Mouse (Mus musculus): ENCODE measurements around the gene Ccr1l1. TPM values are rescaled to one million over a fixed set of nuclear protein-coding genes. Genes with fewer than 3 reads are reported as not detected.
"Not testable (repeated sequence)": the region's sequence is repeated elsewhere in the genome, so short reads cannot be mapped to it uniquely, and the experiment has no call there.

Ccr1l1 gene
- polyA plus RNA-seq, 1 experiment from 2014 or later = not detected

GRCm38 (mm10) chr9:123966858-123967495 is 11.2 kb downstream of the Ccr1l1 start:
- H3K4me3 ChIP-seq (ENCODE audit: low read length); H3K27ac ChIP-seq (ENCODE audit: low read length); ATAC-seq (ENCODE audit: low FRiP score, low TSS enrichment); H3K36me3 ChIP-seq (ENCODE audit: insufficient read depth, low read length); H3K4me2 ChIP-seq (replicated peaks; ENCODE audit: low read depth, low read length); H3K9me3 ChIP-seq (ENCODE audit: low read length); H3K27me3 ChIP-seq (ENCODE audit: insufficient read depth, low read length); H3K4me1 ChIP-seq (ENCODE audit: insufficient read depth, low read length); H3K9ac ChIP-seq (replicated peaks; ENCODE audit: low read length): not testable (repeated sequence)
- WGBS = 83% methylated on average over 1 of the region's 4 CpGs

DNA sequence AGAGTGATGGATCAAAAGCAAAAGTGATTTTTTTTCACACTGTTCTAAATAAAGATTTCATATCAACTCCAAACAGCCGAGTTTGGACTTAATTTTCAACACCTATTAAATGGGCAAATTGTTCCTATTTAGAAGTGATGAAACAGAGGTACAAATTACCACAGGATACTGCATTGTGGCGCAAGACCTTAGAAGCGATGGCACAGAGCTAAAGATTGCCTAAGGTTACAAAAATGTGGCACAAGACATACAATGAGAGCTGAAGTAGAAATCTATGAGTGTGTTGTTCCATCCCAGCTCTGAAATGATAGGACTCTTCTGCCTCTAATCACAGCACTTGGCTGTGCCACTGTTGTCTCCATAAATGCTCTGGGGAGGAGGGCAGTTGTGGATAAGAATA is 13.4 kb downstream of the Ccr1l1 start:
- ATAC-seq (ENCODE audit: low FRiP score, low TSS enrichment) = no peak

DNA sequence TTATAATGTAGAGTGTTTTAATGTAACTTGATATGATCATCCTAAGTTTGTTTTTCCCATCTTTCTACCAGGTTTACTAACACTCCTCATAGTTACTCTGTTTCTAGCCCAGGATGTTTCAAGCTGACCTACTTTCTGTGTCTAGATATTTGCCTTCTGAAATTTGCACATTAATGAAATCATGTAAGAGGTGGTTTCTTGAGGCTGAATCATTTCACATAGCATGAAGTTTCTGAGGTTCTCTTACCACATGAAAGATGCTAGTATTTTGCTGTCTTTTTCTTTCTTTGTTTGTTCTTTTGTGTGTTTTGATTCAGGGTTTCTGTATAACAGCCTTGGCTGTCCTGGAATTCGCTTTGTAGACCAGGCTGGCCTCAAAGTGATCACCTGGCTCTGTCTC is 18.0 kb downstream of the Ccr1l1 start:
- H3K27me3 ChIP-seq (ENCODE audit: insufficient read depth, low read length) = no peaks in the 10 kb centered on the region
- H3K36me3 ChIP-seq (ENCODE audit: insufficient read depth, low read length) = no peaks in the 10 kb centered on the region
- no peak overlapping the region for H3K9ac ChIP-seq (replicated peaks; ENCODE audit: low read length)
- H3K4me3 ChIP-seq (ENCODE audit: low read length) = no peak overlapping the region
- no peaks in the 10 kb centered on the region for H3K4me1 ChIP-seq (ENCODE audit: insufficient read depth, low read length)
- ATAC-seq (ENCODE audit: low FRiP score, low TSS enrichment) = no peak
- 81% methylated on average over 1 of the region's 1 CpGs for WGBS
- no peak overlapping the region for H3K4me2 ChIP-seq (replicated peaks; ENCODE audit: low read depth, low read length)
- no peak overlapping the region for H3K27ac ChIP-seq (ENCODE audit: low read length)
- H3K9me3 ChIP-seq (ENCODE audit: low read length) = no peaks in the 10 kb centered on the region

More for the DNA sequence above, 13.4 kb downstream of the Ccr1l1 start:
- Histone ChIP-seq H3K4me3 (ENCODE audit: low read length) (no peak overlapping the region), H3K27me3 (ENCODE audit: insufficient read depth, low read length) (no peaks in the 10 kb centered on the region), H3K27ac (ENCODE audit: low read length) (no peak overlapping the region), H3K9me3 (ENCODE audit: low read length) (no peaks in the 10 kb centered on the region), H3K4me1 (ENCODE audit: insufficient read depth, low read length) (no peaks in the 10 kb centered on the region), H3K4me2 (replicated peaks; ENCODE audit: low read depth, low read length) (no peak overlapping the region), H3K36me3 (ENCODE audit: insufficient read depth, low read length) (no peaks in the 10 kb centered on the region), H3K9ac (replicated peaks; ENCODE audit: low read length) (no peak overlapping the region)
- WGBS = 87% methylated on average over 3 of the region's 3 CpGs

- 73% methylated on average over 3 of the region's 3 CpGs for WGBS
These were observed 20.2 kb downstream of the Ccr1l1 start for GRCm38 (mm10) chr9:123957911-123958413.

DNA sequence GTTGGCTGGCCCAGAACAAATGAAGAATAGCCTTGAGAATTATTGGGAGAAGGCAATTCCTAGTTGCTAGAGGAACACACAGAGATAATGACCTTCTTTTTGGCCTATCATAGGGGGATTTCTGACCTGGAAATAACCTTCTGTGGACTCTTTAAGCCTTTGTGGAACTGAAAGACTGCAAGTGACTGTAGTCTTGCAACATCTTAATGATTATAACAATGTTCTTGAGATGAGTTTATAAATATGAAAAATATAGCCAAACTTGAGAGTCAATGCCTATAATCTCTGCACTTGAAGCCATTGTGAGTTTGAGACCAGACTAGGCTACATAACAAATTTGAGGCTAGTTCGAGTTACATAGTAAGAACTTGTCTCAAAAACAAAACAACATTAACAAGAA is 21.3 kb downstream of the Ccr1l1 start:
- H3K9me3 ChIP-seq (ENCODE audit: low read length) = no peaks in the 10 kb centered on the region
- H3K4me2 ChIP-seq (replicated peaks; ENCODE audit: low read depth, low read length) = no peak overlapping the region
- WGBS = 64% methylated on average over 1 of the region's 1 CpGs

More at GRCm38 (mm10) chr9:123957911-123958413, 20.2 kb downstream of the Ccr1l1 start:
- H3K4me3 ChIP-seq (ENCODE audit: low read length) = no peak overlapping the region
- H3K27ac ChIP-seq (ENCODE audit: low read length) = no peak overlapping the region
- H3K36me3 ChIP-seq (ENCODE audit: insufficient read depth, low read length) = no peaks in the 10 kb centered on the region
- H3K4me1 ChIP-seq (ENCODE audit: insufficient read depth, low read length) = no peaks in the 10 kb centered on the region
- no peak overlapping the region for H3K4me2 ChIP-seq (replicated peaks; ENCODE audit: low read depth, low read length)
- no peak overlapping the region for H3K9ac ChIP-seq (replicated peaks; ENCODE audit: low read length)
- no peak for ATAC-seq (ENCODE audit: low FRiP score, low TSS enrichment)
- H3K9me3 ChIP-seq (ENCODE audit: low read length) = no peaks in the 10 kb centered on the region
- no peaks in the 10 kb centered on the region for H3K27me3 ChIP-seq (ENCODE audit: insufficient read depth, low read length)

DNA sequence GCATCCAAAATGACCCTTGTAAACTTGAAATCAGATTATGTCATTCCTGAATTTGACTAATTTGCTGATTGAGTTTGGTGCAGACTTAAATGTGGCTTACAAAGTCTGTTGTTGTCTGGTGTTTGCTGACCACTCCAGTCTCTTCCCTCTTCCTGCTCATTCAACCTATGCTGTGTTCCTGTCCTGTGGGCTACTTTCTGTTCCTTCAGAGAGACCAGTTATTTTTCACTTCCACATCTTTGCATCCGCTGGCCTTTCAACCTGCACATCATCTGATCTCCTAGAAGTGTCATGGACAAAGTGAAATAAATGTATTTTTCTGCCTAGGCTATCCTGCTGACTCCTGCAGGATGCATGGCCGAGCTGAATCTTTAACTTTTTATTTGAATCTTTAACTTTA is 24.7 kb downstream of the Ccr1l1 start:
- no peaks in the 10 kb centered on the region for H3K27me3 ChIP-seq (ENCODE audit: insufficient read depth, low read length)
- no peak for ATAC-seq (ENCODE audit: low FRiP score, low TSS enrichment)
- H3K36me3 ChIP-seq (ENCODE audit: insufficient read depth, low read length) = no peaks in the 10 kb centered on the region
- no peak overlapping the region for H3K4me2 ChIP-seq (replicated peaks; ENCODE audit: low read depth, low read length)
- no peaks in the 10 kb centered on the region for H3K4me1 ChIP-seq (ENCODE audit: insufficient read depth, low read length)
- H3K9me3 ChIP-seq (ENCODE audit: low read length) = no peaks in the 10 kb centered on the region
- no peak overlapping the region for H3K4me3 ChIP-seq (ENCODE audit: low read length)
- no peak overlapping the region for H3K9ac ChIP-seq (replicated peaks; ENCODE audit: low read length)
- H3K27ac ChIP-seq (ENCODE audit: low read length) = no peak overlapping the region
- WGBS = 70% methylated on average over 2 of the region's 2 CpGs

More for the DNA sequence above, 21.3 kb downstream of the Ccr1l1 start:
- Histone ChIP-seq H3K4me1 (ENCODE audit: insufficient read depth, low read length) (no peaks in the 10 kb centered on the region), H3K27me3 (ENCODE audit: insufficient read depth, low read length) (no peaks in the 10 kb centered on the region), H3K36me3 (ENCODE audit: insufficient read depth, low read length) (no peaks in the 10 kb centered on the region), H3K27ac (ENCODE audit: low read length) (no peak overlapping the region), H3K9ac (replicated peaks; ENCODE audit: low read length) (no peak overlapping the region), H3K4me3 (ENCODE audit: low read length) (no peak overlapping the region)
- no peak for ATAC-seq (ENCODE audit: low FRiP score, low TSS enrichment)

DNA sequence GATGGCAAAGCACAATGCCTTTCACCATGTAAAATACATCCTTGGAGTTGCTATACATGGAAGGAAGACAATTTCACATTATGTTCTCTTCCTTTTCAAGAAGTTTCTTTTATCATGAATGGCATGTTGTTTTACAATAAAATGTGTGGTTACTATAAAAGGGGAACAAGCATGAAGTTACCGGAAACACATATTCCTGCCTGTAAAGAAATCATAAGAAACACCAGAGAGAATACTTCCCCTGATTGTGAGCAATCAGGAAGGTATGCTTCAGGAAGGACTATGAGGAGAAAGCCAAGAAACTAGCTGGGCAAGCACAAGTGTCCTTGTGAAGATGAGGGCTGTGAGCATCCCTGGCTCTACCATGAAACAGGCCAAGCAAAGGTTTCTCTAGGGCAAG is 27.0 kb downstream of the Ccr1l1 start:
- no peak for ATAC-seq (ENCODE audit: low FRiP score, low TSS enrichment)
- no peaks in the 10 kb centered on the region for H3K9me3 ChIP-seq (ENCODE audit: low read length)
- H3K27ac ChIP-seq (ENCODE audit: low read length) = no peak overlapping the region
- WGBS = 82% methylated on average over 1 of the region's 1 CpGs
- no peaks in the 10 kb centered on the region for H3K4me1 ChIP-seq (ENCODE audit: insufficient read depth, low read length)
- no peaks in the 10 kb centered on the region for H3K36me3 ChIP-seq (ENCODE audit: insufficient read depth, low read length)
- H3K4me2 ChIP-seq (replicated peaks; ENCODE audit: low read depth, low read length) = no peak overlapping the region
- H3K27me3 ChIP-seq (ENCODE audit: insufficient read depth, low read length) = no peaks in the 10 kb centered on the region
- H3K4me3 ChIP-seq (ENCODE audit: low read length) = no peak overlapping the region
- no peak overlapping the region for H3K9ac ChIP-seq (replicated peaks; ENCODE audit: low read length)

DNA sequence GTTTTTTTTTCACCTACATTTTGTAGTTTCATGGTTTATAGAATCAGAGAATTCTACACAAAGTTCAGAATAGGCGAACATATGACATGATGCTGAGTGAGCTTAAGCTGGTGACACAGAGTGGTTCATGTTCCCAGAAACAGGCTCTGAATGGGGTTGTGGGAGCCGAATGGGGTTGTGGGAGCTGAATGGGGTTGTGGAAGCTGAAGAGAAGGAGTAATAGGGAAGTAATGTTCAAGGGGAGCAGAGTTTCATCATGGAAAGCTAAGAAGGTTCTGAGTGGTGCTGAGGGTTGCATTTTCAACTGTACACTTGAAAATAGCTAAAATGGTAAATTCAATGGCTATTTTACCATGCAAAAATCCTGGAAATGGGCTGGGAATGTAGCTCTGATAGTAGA is 28.8 kb downstream of the Ccr1l1 start:
- no peak overlapping the region for H3K4me3 ChIP-seq (ENCODE audit: low read length)
- WGBS = 93% methylated on average over 2 of the region's 2 CpGs
- no peaks in the 10 kb centered on the region for H3K4me1 ChIP-seq (ENCODE audit: insufficient read depth, low read length)
- H3K9ac ChIP-seq (replicated peaks; ENCODE audit: low read length) = no peak overlapping the region
- no peak overlapping the region for H3K27ac ChIP-seq (ENCODE audit: low read length)
- ATAC-seq (ENCODE audit: low FRiP score, low TSS enrichment) = no peak
- H3K27me3 ChIP-seq (ENCODE audit: insufficient read depth, low read length) = no peaks in the 10 kb centered on the region
- no peaks in the 10 kb centered on the region for H3K36me3 ChIP-seq (ENCODE audit: insufficient read depth, low read length)
- no peaks in the 10 kb centered on the region for H3K9me3 ChIP-seq (ENCODE audit: low read length)
- no peak overlapping the region for H3K4me2 ChIP-seq (replicated peaks; ENCODE audit: low read depth, low read length)

GRCm38 (mm10) chr9:123947815-123948214 is 30.4 kb downstream of the Ccr1l1 start:
- Histone ChIP-seq H3K27ac (ENCODE audit: low read length) (no peak overlapping the region), H3K9ac (replicated peaks; ENCODE audit: low read length) (no peak overlapping the region), H3K4me3 (ENCODE audit: low read length) (no peak overlapping the region), H3K36me3 (ENCODE audit: insufficient read depth, low read length) (no peaks in the 10 kb centered on the region), H3K4me1 (ENCODE audit: insufficient read depth, low read length) (no peaks in the 10 kb centered on the region), H3K9me3 (ENCODE audit: low read length) (no peaks in the 10 kb centered on the region), H3K27me3 (ENCODE audit: insufficient read depth, low read length) (no peaks in the 10 kb centered on the region), H3K4me2 (replicated peaks; ENCODE audit: low read depth, low read length) (no peak overlapping the region)
- ATAC-seq (ENCODE audit: low FRiP score, low TSS enrichment) = no peak
- WGBS = 61% methylated on average over 1 of the region's 1 CpGs

GRCm38 (mm10) chr9:123942025-123942424 is 36.2 kb downstream of the Ccr1l1 start:
- Histone ChIP-seq H3K27me3 (ENCODE audit: insufficient read depth, low read length) (no peaks in the 10 kb centered on the region), H3K4me3 (ENCODE audit: low read length) (no peak overlapping the region), H3K9me3 (ENCODE audit: low read length) (no peaks in the 10 kb centered on the region), H3K9ac (replicated peaks; ENCODE audit: low read length) (no peak overlapping the region), H3K27ac (ENCODE audit: low read length) (no peak overlapping the region), H3K4me1 (ENCODE audit: insufficient read depth, low read length) (no peaks in the 10 kb centered on the region), H3K4me2 (replicated peaks; ENCODE audit: low read depth, low read length) (no peak overlapping the region), H3K36me3 (ENCODE audit: insufficient read depth, low read length) (no peaks in the 10 kb centered on the region)
- no peak for ATAC-seq (ENCODE audit: low FRiP score, low TSS enrichment)
- WGBS = 92% methylated on average over 3 of the region's 3 CpGs

Measured in kidney, embryonic 16.5 days (tissue).